Mouse (Mus musculus): ENCODE results near the gene Hmgb2.
A peak's percentile ranks its signal among the peaks of the same experiment; 100 is the strongest.
"Not testable (repeated sequence)": the region's sequence is repeated elsewhere in the genome, so short reads cannot be mapped to it uniquely, and the experiment has no call there.

The Hmgb2 gene

DNA sequence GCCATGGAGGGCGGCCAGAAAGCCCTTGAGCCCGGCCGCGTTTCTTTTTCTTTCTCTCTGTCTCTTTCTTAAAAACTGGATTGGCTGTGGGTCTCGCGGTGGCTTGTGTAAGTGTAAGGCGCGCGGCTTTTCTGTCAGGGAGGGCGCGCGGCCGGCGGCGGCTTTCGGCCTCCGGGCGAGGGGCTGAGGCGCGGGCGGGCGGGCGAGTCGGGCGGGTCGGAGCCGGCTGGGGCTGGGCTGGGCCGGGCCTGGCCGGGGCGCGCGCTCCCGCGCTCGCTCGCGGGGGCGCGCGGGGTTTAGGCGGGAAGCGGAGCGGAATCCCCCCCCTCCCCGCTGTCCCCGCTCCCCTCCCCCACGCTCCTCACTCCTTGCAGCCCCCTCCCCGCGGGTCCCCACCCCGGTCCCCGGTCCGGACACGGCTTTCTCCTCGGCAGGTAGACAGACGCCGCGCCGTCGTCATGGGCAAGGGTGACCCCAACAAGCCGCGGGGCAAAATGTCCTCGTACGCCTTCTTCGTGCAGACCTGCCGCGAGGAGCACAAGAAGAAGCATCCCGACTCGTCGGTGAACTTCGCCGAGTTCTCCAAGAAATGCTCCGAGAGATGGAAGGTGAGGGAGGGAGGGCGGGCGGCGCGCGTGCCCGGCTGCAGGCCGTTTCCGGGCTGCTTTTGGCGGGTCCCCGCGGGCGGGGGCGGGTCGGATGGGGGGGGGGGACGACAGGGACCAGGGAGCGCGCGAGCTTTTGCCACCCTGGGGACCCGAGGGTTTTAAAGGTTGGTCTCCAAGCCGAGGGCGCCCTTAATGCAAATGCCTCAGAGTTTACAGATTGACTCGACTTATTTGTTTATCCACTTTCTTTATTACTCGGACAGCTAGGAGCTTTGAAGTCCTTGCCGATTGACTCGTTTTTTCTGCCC lies 692 bp downstream of the Hmgb2 start:
- peak; percentile 17 for DNase-seq

DNA sequence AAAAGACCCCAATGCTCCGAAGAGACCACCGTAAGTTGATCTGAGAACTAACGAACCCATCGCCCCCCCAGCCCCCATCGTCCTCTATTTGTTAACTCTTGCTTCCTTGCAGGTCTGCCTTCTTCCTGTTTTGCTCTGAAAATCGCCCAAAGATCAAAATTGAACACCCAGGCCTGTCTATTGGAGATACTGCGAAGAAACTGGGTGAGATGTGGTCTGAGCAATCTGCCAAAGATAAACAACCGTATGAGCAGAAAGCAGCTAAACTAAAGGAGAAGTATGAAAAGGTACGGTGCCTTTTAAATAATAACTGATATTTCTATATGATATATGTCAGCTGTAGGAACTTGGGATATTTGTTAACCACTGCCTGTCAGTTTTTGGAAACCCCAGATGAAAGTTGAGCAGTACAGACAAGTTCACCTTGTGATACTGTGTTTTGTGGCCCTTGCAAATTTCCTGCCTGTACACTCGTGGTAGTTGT lies 1.5 kb downstream of the Hmgb2 start:
- DNase-seq: not testable (repeated sequence)

DNA sequence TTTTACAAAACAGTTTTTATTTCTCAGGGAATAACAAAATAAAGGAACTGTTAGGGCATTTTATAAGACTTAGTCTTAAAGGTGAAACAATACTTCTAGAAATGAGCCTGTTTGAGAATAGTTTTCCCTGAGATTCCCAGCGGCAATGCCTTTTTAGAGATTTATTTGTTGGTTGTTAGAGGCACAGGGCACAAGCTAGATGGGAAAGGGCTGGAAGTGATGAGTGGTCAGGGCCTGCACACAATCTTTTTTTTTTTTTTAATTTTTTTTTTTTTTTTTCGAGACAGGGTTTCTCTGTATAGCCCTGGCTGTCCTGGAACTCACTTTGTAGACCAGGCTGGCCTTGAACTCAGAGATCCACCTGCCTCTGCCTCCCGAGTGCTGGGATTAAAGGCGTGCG lies 5.0 kb downstream of the Hmgb2 start:
- not testable (repeated sequence) for DNase-seq

DNA sequence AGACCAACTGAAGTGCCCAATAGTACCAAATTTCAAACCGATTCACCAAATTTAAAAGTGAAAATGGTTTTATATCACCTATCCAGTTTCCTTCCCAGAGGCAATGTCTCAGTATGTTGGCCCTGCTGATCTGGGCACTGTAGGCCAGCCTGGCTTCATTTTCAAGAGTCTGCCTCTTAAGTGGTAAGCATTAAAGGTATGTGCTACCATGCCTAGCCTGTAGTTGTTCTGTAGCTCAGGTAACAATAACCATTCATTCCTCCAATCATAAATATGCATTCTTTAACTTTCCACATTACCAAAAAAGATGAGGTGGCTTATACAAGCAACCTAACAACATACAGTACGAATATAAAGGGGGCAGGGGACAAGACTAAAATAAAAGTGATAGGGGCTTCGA lies 6.0 kb downstream of the Hmgb2 start:
- no peak for DNase-seq

DNA sequence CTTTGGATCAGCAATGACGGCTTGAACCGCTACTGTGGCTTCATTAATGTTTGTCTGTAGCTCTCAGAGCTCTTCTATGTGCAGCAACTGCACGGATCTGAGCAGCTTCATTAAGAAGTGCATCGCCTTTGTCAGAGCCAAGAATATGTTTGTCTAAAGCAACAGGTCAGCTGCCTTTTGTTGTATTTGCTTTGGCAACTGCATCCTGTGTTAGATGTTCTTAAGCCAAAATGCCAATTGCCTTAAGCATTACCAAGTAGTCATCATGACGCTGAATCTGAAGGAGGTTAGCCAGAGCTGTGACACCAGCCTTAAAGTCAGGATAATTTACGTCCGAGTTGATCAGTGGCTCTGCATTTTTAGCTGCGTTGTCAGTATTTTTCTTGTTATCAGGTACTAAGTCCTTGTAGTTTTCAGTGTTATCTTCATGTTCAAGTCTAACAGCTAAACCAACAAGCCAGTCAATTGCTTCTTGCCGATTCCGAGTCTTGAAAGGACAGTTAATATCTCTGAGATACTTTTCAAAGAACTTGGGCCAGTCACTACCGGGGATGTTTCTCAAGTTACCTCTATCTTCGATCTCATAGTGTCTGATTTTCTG lies 8.6 kb downstream of the Hmgb2 start:
- no peak for DNase-seq

DNA sequence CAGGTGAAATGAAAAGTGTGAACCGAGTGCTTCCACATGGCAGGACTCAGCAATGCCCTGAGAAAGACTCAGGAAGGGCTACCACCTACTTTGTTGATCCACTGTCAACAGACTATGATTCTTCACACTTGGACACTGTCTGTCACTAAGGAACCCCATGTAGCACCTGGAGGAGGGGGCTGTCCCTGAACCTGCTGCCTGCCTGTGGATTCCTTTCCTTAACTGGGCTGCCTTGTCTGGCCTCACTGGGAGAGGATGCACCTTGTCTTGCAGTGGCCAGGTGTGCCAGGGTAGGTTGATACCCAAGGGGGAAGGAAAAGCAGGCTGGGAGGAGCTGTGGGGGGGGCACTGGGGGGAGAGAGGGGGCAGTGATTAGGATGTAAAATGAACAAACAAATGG lies 16.3 kb downstream of the Hmgb2 start:
- DNase-seq: no peak

DNA sequence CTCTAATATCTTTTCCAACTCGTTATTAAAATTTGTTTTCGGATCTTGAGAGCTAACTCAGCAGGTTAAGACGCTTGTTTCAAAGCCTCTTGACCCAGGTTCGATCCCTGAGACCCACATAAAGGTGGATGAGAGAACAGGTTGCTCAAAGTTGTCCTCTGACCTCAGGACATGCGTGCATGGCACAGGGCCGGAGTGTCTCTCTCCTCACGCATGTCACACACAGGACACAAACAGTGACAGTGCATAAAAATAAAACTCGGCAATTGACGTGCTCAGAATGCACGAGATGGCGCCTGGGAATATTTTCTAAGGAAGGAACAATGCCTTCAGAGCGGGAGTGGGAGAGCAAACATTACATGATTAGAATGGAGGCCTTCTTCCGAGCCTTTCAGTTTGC lies 18.5 kb downstream of the Hmgb2 start:
- no peak for DNase-seq

DNA sequence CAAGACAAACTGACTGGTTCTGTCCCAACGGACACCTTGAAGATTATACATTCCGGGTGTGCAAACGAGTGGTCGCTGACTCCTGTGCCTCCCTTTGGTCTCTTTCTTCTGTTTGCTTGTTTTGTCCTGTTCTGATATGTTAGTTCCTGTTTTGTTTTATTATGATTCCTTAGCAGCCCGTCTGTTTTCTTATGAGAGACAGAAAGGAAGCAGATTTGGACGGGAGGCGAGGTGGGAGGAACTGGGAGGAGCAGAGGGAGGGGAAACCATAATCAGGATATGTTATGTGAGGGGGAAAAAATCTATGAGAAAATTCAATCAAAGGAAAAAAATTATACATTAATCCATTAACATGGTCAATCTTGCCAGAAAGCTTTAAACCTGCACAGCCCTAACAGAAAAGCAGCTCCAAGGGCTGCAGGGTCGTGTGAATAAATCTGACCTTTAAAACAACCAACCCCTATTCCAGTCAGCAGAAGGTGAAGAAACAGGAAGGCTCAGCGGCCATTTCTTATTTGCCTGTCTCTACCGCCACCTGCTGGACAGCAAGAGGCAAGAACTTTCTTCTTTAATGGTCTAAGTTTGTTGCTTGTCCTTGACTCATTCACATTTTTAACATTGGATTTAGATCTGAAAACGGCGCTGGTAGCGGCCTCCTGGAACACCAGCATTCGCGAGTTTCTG lies 19.1 kb downstream of the Hmgb2 start:
- peak; percentile 67 for DNase-seq

DNA sequence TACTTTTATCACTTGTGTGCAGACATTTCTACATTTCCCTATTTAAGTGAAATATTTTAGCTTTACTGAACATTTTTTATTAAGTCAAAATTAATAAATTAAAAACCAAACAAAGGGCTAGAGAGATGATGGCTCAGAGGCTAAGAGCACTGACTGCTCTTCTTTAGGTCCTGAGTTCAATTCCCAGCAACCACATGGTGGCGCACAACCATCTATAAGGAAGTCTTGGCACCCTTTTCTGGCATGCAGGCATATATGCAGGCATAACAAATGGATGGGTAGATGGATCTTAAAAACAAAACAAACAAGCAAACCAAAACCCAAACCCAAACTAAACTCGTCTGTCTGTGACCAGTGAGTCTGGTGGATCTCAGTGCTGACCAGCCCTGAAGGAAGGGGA lies 20.5 kb downstream of the Hmgb2 start:
- no peak for DNase-seq

DNA sequence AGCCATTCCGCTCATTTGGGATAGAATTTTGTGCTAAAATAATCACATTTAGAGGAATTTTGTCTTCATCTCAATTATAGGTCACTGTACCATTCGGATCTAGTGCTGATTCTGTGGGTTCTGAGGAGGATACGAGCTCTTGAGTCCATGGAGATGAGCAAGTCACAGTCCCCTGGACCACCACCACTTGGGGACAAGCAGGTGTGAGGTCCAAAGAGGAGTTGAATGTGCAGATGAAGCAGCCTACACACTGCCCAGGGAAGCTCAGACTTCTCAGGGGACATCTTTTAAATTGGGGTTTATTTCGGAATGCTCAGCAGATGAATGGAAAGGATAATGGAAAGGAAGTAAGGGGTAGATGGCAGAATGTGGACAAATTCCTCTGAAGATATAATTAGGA lies 21.4 kb downstream of the Hmgb2 start:
- no peak for DNase-seq

DNA sequence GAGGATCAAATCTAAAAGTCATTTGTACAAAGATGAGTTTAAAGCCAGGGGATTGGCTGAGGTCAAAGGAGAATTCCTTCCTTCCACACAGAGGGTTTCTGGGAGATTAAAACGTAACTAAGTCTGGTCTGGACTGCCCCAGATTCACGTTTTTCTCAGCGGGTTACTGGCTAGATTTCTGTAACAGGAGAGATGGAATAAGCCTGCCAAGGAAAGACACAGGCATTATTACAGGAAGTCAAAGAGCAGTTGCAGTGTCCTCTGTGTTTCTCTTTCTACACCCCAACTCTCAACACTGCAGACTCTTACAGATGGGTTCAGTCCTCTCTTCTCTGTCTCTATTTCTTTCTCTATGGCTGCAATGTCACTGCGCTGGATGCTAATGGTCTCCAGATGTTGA lies 22.8 kb downstream of the Hmgb2 start:
- no peak for DNase-seq

DNA sequence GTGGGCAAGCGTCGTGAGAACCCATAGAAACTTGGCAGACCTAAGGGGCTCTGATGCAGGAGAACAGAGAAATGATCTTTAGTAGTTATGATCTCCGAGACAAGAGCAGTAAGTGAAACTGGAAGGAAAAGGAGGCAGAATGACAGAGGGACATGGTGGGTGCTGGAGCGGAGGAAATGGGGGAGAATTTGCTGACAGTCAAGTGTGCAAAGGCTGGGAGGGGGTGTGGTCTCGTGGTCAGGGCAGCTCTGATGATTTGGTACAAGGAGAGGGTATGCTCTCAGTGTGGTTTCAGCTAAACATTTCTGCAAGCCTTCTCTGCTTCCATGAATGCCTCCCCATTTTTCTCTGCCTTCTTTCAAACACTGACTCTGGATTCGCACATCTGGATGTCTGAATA lies 24.5 kb downstream of the Hmgb2 start:
- DNase-seq: no peak

DNA sequence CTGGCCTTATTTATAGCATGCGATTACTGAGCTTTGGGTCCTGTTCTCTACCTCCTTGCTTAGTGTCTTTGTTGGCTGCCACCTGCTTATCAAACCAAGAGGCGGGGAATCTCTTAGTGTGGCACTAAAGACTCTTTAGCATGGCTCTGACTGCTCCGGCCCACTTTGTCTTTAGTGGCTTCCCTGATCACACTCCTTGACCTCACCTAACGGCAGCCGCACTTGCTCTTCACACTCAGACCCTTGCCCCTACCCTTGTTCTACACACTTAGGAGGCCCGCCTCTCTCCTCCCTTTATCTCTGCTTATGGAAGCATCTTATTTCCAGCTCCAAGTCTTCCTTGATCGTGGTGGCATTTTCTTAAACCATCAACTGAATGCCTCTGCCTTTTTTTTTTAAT lies 26.9 kb downstream of the Hmgb2 start:
- DNase-seq: no peak

DNA sequence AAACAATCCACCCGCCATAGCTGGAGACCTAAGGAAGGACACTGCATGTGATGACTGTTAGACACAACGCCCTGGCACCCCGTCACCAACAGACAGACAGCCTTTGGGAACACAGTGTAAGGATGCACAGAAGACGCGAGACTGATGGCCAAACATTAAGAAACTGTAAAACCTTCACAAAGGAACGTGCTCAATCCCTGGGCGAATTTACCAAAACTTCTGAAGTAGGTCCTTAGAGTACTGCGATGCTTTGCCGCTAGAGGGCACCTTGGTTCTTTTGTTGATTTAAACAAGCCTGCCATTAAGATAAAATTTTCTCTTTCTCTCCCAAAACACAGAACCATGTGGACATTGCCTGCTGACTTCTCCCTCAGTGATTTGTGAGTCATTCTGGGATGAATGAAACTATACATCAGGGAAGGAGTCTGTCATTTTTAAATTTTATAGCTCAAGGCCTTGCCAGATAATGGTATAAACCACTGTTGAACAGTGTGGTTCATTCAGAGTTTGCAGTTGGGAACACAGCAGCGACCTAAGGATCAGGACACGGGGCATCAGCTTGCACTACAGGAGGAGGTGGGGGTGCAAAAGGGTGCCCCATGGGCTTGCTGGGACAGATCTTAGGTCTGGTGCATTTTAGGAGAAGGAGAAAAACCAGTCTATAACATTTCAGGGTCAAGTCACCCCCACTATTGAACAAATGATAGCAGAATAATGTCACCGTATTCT lies 28.6 kb downstream of the Hmgb2 start:
- DNase-seq: peak; percentile 14

DNA sequence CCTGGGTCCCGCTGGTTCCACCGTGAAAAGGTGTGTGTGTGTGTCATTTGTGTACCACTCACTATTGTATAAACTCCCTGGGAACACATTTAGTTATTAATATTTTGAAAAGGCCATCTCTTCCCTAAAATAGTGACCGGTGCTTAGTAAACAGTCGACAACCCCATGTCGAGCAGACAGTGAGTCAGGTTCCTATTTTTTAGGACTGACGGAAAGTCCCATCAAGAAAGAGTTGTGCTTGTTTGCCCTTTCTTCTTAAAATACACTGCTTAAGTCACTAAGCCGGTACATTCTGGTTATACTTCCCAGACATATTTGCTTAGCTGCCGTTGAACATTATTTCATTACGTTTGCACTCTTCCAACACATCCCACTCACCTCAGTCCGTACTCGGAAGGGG lies 29.2 kb downstream of the Hmgb2 start:
- DNase-seq: no peak

DNA sequence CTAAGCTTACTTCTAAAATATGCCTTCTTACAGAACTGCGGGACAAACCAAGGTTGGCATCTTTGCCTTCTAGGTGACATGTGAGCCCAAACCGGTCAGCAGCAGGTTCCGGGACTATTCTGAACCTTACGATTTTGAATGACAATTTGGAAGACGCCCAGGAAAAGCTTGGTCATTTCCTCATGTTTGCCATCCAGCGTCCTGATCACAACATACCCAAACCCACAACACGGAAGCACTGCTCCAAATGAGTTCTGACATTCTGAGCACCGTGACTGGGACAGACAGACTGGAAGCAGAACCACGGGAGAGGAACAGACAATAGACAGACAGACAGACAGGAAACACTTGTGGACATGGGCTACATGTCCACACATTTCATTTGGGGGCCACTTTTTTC lies 29.7 kb downstream of the Hmgb2 start:
- DNase-seq: no peak

DNA sequence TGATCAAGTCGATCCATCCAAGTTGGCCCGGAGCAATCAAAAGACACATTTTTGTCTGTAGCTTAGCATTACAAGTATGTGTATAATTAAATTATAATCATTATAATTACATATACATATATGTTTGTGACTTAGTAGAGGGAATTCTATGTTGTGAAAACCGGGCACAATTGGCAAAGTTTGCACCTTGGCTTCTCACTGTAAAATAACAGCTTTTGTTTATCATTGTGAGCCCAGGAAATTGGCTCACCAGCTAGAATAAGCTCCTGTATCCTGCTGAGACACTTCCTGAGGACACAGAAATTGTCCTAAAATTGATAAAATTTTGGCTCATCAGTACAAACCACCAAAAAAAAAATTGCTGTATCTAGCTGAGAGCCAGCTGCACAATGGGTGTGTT lies 34.7 kb downstream of the Hmgb2 start:
- DNase-seq: no peak

DNA sequence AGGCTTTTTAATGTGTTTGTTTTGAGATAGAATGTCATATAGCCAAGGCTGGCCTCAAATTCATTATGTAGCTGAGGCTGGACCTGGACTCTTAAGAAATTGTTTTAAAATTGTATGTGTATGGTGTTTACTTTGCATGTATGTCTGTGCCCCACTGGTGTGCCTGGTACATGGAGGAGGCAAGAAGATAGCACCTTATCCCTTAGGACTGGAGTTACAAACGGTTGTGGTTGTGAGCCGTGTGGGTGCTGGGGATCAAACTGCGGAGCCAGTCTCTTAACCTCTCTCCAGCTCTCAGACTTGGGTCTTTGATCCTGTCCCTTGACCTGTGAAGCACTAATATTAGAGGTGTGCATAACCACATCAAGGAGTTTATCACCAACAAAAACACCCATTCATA lies 35.1 kb downstream of the Hmgb2 start:
- no peak for DNase-seq

DNA sequence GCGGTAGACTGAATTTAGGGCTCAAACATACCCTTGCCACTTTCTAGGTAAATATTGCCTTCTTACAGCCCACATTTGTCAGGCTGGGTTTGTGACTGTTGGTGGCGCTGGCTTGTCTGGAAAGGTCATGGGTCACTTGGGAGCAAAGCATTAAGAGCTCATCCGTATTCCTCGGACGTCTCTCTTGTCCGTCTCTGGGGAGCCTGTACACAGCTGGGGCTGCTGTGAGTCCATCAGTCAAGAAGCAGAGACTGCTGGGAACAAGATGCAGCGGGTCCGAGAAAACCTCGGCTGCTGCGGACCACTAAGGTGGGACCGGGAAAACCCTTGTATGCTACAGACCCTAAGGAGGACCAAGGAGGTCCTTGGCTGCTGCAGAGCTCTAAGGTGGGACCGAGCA lies 35.9 kb downstream of the Hmgb2 start:
- no peak for DNase-seq

DNA sequence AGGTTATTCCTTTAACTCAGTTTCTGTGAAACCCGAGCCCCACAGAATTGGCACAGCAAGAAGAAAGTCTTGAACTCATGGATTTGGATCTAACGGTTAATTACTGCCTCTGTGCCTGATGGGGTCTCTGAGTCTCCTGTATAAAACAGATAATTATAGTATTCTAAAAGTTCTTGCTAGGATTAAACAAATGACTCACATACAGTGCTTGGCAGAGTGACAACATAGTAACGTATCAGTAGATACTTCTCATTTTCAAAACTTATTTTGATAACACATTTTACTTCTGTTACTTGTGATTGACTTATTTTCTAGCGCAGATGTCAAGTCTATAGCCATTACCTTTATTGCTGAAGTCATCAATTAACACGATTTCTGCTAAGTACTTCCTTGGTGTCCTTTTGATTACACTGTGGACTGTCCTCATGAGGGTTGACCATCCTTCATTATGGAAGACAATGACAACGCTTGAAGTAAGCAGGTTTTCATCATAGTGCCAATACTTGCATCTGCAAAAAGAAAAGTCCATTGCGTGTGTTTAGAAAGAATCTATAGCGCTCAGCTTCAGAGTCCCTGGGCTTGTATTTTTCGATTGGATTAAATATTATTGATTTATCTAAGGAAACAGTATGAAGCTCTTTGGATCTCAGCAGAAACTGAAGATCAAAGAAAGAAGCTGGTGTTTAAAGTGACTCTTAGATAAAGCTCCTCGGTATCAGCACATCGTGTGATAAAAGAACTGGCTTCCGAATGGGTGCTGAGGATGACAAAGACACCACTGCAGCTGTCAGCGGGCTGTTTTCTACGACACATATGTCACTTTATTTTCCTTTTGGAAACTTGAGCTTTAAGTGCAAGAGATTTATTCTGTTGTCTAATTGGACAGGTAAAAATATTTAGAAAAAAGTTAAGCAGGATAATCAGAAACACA lies 40.7 kb downstream of the Hmgb2 start:
- DNase-seq: no peak

DNA sequence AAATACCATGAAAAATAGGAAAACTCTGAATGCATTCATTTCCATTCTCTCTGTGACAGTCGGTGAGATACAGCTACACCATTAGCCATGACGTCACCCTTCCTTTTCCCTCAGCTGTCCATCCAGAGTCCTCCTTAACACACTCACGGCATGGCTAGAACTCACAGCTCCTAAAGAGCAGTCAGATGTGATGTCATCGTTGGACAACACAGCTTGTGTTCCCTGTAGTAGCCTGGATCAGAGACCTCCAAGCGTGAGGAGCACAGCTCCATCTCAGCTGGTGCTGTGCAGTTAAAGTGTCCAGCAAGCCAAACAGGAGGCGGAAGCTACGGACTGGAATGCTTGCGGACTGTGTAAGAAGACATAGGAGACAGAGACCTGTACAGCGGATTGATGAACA lies 49.2 kb downstream of the Hmgb2 start:
- DNase-seq: no peak

DNA sequence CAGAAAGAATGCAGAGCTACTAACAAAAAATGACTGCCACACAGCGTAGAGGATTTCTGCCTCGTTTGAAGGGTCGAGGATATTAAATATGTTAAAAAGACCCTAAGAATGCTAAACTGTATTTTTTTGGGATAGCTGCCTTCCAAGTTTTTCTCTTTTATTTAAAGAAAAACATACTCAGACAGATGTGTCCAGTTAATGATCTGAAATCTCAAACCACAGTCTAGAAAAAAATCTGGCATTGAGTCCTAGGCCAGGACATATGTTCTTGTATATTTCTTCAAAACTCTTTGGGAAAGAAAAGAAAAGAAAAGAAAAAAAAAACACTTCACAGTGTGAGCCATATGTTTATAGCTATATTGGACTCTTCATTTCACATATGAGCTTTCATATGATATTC lies 51.0 kb downstream of the Hmgb2 start:
- no peak for DNase-seq

Measured in kidney, adult 11 months (tissue).